Mouse (Mus musculus): ENCODE measurements at regions not wholly inside any gene's neighbourhood (a gene's known extent, or its start where the extent isn't known, plus 50 kb on each side); places are given as distances from the start of the nearest gene placed in this dataset.

- DNase-seq (ENCODE audit: low read depth, low spot score) = no peak
- Histone ChIP-seq H3K27ac (ENCODE audit: insufficient read depth, low read depth, low read length, poor library complexity, severe bottlenecking) (no peak overlapping the region), H3K4me3 (ENCODE audit: insufficient read depth in 1 of 2, low read depth in 1 of 2, low read length in 2 of 2, poor library complexity in 1 of 2, severe bottlenecking in 1 of 2) (no peak overlapping the region), H3K4me1 (ENCODE audit: control insufficient read depth in 2 of 2, insufficient read depth in 2 of 2, low read length in 2 of 2, poor library complexity in 1 of 2) (no peaks in the 10 kb centered on the region), H3K36me3 (ENCODE audit: control insufficient read depth, insufficient read depth, low read length, poor library complexity, severe bottlenecking) (no peaks in the 10 kb centered on the region), H3K9ac (ENCODE audit: insufficient read depth, low read depth, low read length, poor library complexity, severe bottlenecking) (no peak overlapping the region), H3K9me3 (ENCODE audit: control insufficient read depth, insufficient read depth, low read depth, low read length) (no peaks in the 10 kb centered on the region)
- TF ChIP-seq CHD2 (IDR thresholded peaks at IDR 0.05; ENCODE audit: low read depth, low read length) (no peak), HCFC1 (IDR thresholded peaks at IDR 0.05; ENCODE audit: borderline replicate concordance, insufficient read depth, low read length) (no peak), MAFK (IDR thresholded peaks at IDR 0.05; ENCODE audit: insufficient read depth, low read depth, low read length) (no peak)
- in situ Hi-C loops (cut with MboI; ENCODE audit: low sequenced_read_pairs in 2 of 2, unreplicated experiment in 2 of 2) = no loop called here
Observed at GRCm38 (mm10) chr14:71033586-71033985, 434.0 kb upstream of the Fam160b2 start.

GRCm38 (mm10) chr14:71030164-71030880 is 430.7 kb upstream of the Fam160b2 start:
- Histone ChIP-seq H3K36me3 (ENCODE audit: control insufficient read depth, insufficient read depth, low read length, poor library complexity, severe bottlenecking) (no peaks in the 10 kb centered on the region), H3K9ac (ENCODE audit: insufficient read depth, low read depth, low read length, poor library complexity, severe bottlenecking) (no peak overlapping the region), H3K27ac (ENCODE audit: insufficient read depth, low read depth, low read length, poor library complexity, severe bottlenecking) (no peak overlapping the region), H3K4me3 (ENCODE audit: insufficient read depth in 1 of 2, low read depth in 1 of 2, low read length in 2 of 2, poor library complexity in 1 of 2, severe bottlenecking in 1 of 2) (no peak overlapping the region), H3K9me3 (ENCODE audit: control insufficient read depth, insufficient read depth, low read depth, low read length) (no peaks in the 10 kb centered on the region), H3K4me1 (ENCODE audit: control insufficient read depth in 2 of 2, insufficient read depth in 2 of 2, low read length in 2 of 2, poor library complexity in 1 of 2) (no peaks in the 10 kb centered on the region)
- DNase-seq (ENCODE audit: low read depth, low spot score) = no peak
- no peak for TF ChIP-seq MAFK (IDR thresholded peaks at IDR 0.05; ENCODE audit: insufficient read depth, low read depth, low read length)
- TF ChIP-seq ZNF384 (IDR thresholded peaks at IDR 0.05; ENCODE audit: low read depth, low read length) = no peak
- TF ChIP-seq HCFC1 (IDR thresholded peaks at IDR 0.05; ENCODE audit: borderline replicate concordance, insufficient read depth, low read length) = no peak
- no peak for TF ChIP-seq ZC3H11A (IDR thresholded peaks at IDR 0.05; ENCODE audit: borderline replicate concordance, low read depth, low read length)
- TF ChIP-seq CHD2 (IDR thresholded peaks at IDR 0.05; ENCODE audit: low read depth, low read length) = no peak
- in situ Hi-C loops (cut with MboI; ENCODE audit: low sequenced_read_pairs in 2 of 2, unreplicated experiment in 2 of 2) = no loop called here
